Mouse (Mus musculus) brain, adult 2 months (tissue): ENCODE data around the gene Aco2.
A peak's percentile ranks its signal among the peaks of the same experiment; 100 is the strongest.

ENCODE experiments used
- DNase-seq: peaks from one replicate; pipeline ENCODE4 v3.0.0; 2011; ENCODE audit warnings: low read depth, low spot score

Gene Aco2

GRCm38 (mm10) chr15:81917621-81918463 lies 45.7 kb downstream of the Aco2 start:
- peak; percentile 85 for DNase-seq

- peak; percentile 61 for DNase-seq
These were observed 47.0 kb downstream of the Aco2 start for GRCm38 (mm10) chr15:81919062-81919461.

GRCm38 (mm10) chr15:81920546-81921217 lies 48.6 kb downstream of the Aco2 start:
- DNase-seq: peak; percentile 82

GRCm38 (mm10) chr15:81921255-81921654 lies 49.1 kb downstream of the Aco2 start:
- no peak for DNase-seq

GRCm38 (mm10) chr15:81924933-81925332 lies 52.8 kb downstream of the Aco2 start:
- DNase-seq: no peak

GRCm38 (mm10) chr15:81925760-81926445 lies 53.8 kb downstream of the Aco2 start, which contains the start of gene Polr3h:
Gene Polr3h (minus strand): TSS chr15:81926240.
- DNase-seq: peak; percentile 99

GRCm38 (mm10) chr15:81926446-81926822 lies 54.3 kb downstream of the Aco2 start:
- DNase-seq: no peak

- no peak for DNase-seq
These were observed 55.6 kb downstream of the Aco2 start for GRCm38 (mm10) chr15:81927741-81928140.

GRCm38 (mm10) chr15:81928277-81928676 lies 56.2 kb downstream of the Aco2 start:
- DNase-seq: peak; percentile 48

- peak; percentile 89 for DNase-seq
These were observed 60.9 kb downstream of the Aco2 start for GRCm38 (mm10) chr15:81932951-81933470.

GRCm38 (mm10) chr15:81933986-81934385 lies 61.9 kb downstream of the Aco2 start:
- DNase-seq: no peak

GRCm38 (mm10) chr15:81935869-81936637 lies 63.9 kb downstream of the Aco2 start:
- DNase-seq: no peak

GRCm38 (mm10) chr15:81936679-81937078 lies 64.6 kb downstream of the Aco2 start, which contains the start of gene Csdc2:
Gene Csdc2 (plus strand): TSS chr15:81936759.
- peak; percentile 94 for DNase-seq

- DNase-seq: peak; percentile 88
These were observed 65.2 kb downstream of the Aco2 start for GRCm38 (mm10) chr15:81937098-81937972.

GRCm38 (mm10) chr15:81938246-81938645 lies 66.1 kb downstream of the Aco2 start:
- DNase-seq: peak; percentile 90

- peak; percentile 90 for DNase-seq
These were observed 67.1 kb downstream of the Aco2 start for GRCm38 (mm10) chr15:81939157-81939715.

GRCm38 (mm10) chr15:81939774-81940173 lies 67.7 kb downstream of the Aco2 start:
- DNase-seq: no peak

- peak; percentile 71 for DNase-seq
These were observed 68.1 kb downstream of the Aco2 start for GRCm38 (mm10) chr15:81940219-81940618.

- DNase-seq: no peak
These were observed 68.9 kb downstream of the Aco2 start for GRCm38 (mm10) chr15:81941010-81941409.
